Mouse (Mus musculus) CD4-positive naive resting alpha-beta T cell, adult 57 days (primary cell): ENCODE measurements around the gene Rab42. TPM values are rescaled to one million over a fixed set of nuclear protein-coding genes. Genes with fewer than 3 reads are reported as not detected.

Experiments
- total RNA-seq: library from RNA; stranded (reverse); gene quantifications from one replicate; pipeline ENCODE4 v1.2.4, GENCODE M21; 2023

Gene Rab42
- total RNA-seq, result not detected

GRCm38 (mm10) chr4:132302939-132303479, at the start of gene Rab42:
Rab42 (minus strand) TSS chr4:132303385.

GRCm38 (mm10) chr4:132329115-132329834, 26.1 kb upstream of the Rab42 start, which contains the start of gene Trnau1ap:
Trnau1ap (minus strand) TSS chr4:132329538.

GRCm38 (mm10) chr4:132274156-132274862, 28.9 kb downstream of the Rab42 start, which contains the start of gene Taf12:
Taf12 (plus strand) TSS chr4:132274375.

GRCm38 (mm10) chr4:132261514-132262357, 41.4 kb downstream of the Rab42 start, which contains the start of gene Gmeb1:
Gmeb1 (minus strand) TSS chr4:132261602.

Other genes starting within 250 kb of the Rab42 start
- gene Gm10300, start 228.7 kb downstream of the Rab42 start, total RNA-seq, result 0.92 TPM
- 131 TPM for gene Epb41, start 228.1 kb downstream of the Rab42 start, total RNA-seq
- gene Oprd1, start 158.9 kb downstream of the Rab42 start, total RNA-seq, result not detected
- gene Ythdf2, start 91.1 kb downstream of the Rab42 start, total RNA-seq, result 78.5 TPM
- gene Gmeb1, start 41.8 kb downstream of the Rab42 start, total RNA-seq, result 37.3 TPM
- 40.5 TPM for gene Taf12, start 29.0 kb downstream of the Rab42 start, total RNA-seq
- 30.4 TPM for gene Trnau1ap, start 26.2 kb upstream of the Rab42 start, total RNA-seq
- 16.5 TPM for gene Rcc1, start 50.2 kb upstream of the Rab42 start, total RNA-seq
- gene Phactr4, start 119.1 kb upstream of the Rab42 start, total RNA-seq, result 19.5 TPM
- 11.4 TPM for gene Med18, start 160.5 kb upstream of the Rab42 start, total RNA-seq
- 8.5 TPM for gene Sesn2, start 207.1 kb upstream of the Rab42 start, total RNA-seq
- 48.9 TPM for gene Atpif1, start 230.3 kb upstream of the Rab42 start, total RNA-seq
- 95.7 TPM for gene Dnajc8, start 232.2 kb upstream of the Rab42 start, total RNA-seq